Mouse (Mus musculus) lung, postnatal 14 days (tissue): ENCODE results near the gene Rrbp1.

ENCODE experiments used
- DNase-seq: peaks from one replicate; pipeline ENCODE4 v3.0.0; 2021

Rrbp1 gene

GRCm38 (mm10) chr2:144005166-144005955 is 5.7 kb downstream of the Rrbp1 start:
- DNase-seq: peak; percentile 68

DNA sequence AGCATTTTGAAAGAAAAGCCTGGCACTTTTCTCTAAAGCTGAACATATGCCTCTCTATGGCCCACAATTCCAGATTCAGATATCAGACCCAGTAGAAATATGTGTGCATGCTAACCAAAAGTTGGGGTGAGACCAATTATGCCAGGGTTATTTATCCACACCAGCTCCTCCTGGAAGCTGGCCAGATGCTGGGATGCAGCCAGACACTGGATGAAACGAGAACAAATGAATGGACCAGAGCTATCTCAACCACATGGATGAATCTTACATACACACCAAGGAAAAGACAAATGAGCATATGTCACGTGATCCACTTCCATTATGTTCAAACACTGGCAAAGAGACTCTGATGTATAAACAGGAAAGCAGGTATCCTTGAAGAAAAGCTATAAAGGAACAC is 7.5 kb downstream of the Rrbp1 start:
- DNase-seq: peak; percentile 47

GRCm38 (mm10) chr2:144002229-144002984 is 8.7 kb downstream of the Rrbp1 start:
- no peak for DNase-seq

DNA sequence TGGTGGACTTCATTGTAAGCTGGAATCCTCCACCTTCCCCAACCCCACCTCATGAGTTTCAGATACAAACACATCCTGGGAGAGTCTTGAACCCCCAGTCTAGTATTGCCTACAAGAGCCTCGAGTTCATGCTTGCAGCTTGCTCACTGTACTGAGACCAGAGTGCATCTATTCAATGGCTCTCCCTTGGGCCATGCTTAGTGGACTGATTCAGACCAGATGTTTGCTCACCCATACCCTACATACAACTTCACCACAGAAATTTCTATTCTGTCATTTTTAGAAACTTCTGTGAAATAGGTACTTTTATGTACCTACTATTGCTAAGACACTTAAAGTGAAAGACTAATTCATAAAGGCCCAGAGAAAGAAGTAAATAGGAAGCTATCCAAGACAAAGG is 18.1 kb downstream of the Rrbp1 start:
- DNase-seq: no peak

GRCm38 (mm10) chr2:143991964-143992672 is 18.9 kb downstream of the Rrbp1 start:
- no peak for DNase-seq

DNA sequence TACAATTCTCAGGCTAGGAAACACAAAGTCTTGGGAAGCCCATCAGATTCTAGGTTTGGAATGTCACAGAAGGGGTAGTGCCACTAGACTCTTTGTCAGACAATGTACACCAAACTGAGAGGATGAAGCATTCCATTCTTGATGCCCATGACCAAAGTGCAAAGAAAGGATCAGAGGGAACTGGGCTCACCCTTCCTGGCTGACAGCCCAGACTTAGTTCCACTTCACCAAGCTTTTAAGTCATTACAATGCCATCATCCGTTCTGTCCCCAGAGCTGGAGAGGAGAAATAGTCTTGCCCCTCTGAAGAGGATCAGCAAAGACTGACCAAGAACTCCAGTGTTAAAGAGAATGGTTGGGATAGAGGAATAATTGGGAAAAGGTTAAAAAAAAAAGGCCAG is 20.1 kb downstream of the Rrbp1 start:
- DNase-seq: peak; percentile 55

GRCm38 (mm10) chr2:143988016-143988415 is 23.0 kb downstream of the Rrbp1 start:
- DNase-seq: no peak

DNA sequence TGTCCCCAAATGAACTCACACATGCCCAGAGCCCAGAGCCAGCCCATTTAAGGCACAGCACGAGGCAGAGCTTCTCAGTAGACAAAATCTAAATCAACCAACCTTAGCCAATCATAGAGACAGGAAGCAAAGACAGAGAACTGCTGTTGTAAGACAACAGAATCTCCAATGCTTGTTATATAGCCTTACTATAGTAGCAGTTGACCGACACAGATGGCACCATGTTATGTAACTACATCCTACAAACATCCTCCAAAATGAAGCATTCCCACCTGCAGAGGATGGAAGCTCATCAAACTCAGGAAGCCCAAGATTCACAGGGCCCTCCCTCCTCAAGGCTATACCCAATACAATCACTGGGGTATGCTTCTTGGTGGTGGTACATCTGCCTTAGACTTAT is 23.6 kb downstream of the Rrbp1 start:
- DNase-seq: no peak

DNA sequence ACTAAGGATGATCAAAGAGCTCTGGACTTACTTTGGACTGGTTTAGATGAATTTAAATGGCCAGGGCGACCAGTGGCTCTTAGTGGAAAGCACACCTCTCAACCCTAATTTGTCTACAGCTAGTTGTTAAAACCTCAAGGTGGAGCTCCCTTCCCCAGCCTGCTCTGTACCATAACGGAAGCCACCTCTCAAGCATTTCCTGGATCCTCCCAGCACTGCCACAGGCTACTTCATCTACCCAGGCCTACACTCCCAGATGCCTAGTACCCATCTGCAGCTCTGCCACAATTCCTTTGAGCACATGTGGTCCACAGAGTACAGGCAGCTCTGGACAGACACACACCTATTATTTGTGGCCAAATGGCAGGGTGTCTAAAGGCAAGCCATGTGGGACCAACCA is 27.6 kb downstream of the Rrbp1 start:
- no peak for DNase-seq

DNA sequence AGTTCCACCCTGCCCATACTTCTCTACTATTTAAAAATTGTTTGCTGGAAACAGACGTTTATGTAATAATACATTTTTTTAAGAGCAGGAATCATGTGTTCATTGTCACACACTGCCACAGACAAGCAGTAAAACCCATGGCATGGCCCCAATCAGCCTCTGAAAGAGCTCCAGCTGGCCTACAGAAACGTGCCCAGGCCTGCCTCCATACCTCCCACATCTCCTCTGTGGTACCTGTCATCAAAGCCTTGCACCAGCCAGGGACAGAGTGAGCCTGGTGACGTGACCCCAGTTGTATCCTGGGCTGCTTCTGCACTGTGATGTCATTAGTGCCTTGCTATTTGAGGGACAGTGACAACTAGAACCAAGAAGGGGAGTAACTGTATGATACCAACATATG is 28.2 kb downstream of the Rrbp1 start:
- no peak for DNase-seq

GRCm38 (mm10) chr2:143982152-143982551 is 28.9 kb downstream of the Rrbp1 start:
- no peak for DNase-seq

DNA sequence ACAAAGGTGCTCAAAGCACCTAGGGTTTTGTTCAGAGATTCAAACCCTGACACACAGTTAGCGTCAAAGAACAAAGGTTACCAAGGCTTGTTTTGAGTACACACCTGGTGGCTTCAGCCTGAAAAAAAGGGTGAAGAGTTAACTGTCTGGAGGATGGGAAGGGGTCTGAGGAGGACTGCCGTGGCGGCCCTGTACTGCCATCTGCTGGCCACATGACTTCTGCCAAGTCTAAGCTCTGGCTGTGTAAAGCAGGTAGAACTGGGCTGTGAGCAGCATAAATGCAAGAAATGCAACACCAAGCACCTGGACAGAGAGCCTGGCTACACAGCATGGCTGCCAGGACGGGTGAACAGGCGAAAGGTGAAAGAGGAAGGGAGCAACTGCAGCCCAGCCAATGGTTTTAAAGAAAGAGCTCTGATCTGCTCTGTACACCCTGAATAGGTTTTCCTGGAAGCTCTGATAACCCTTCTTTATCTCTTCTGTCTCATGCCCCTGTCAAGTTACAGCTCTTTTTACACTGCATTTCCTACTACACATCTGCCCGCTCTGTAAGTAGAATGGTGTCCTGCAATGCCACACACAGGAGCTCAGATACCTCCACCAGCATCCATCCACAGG is 30.2 kb downstream of the Rrbp1 start:
- peak; percentile 77 for DNase-seq

DNA sequence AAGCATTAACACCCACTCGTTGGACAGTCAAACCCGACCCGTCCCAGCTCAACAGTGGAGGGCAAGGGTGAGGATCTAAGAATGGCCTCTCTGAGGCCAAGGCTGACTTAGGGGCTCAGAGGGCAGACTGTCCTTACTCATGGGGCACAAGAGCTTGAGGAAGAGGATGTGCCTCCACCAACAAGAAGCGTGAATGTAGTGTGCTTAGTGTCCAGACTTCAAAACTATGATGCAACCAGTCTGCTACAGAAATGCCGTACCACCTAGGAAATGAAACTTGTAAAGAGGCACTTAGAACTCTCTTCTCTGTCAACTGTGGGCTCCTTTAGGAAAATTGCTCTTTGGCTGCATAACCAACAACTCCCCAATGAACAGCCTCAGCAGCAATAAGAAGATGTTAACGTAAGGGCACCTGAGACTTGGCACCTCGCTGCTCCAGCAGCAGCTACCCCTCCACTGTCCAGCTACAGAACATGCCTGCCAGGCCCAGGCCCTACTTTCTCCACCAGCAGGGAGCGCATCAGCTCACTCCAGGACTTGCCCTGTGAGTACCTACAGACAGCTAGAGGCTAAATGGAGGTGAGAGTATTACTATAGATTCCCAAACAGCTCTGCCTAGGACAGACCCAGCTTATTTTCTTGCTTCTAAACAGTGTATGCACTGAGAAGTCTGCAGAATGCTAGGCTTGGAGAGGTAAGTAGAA is 32.5 kb downstream of the Rrbp1 start:
- peak; percentile 20 for DNase-seq

DNA sequence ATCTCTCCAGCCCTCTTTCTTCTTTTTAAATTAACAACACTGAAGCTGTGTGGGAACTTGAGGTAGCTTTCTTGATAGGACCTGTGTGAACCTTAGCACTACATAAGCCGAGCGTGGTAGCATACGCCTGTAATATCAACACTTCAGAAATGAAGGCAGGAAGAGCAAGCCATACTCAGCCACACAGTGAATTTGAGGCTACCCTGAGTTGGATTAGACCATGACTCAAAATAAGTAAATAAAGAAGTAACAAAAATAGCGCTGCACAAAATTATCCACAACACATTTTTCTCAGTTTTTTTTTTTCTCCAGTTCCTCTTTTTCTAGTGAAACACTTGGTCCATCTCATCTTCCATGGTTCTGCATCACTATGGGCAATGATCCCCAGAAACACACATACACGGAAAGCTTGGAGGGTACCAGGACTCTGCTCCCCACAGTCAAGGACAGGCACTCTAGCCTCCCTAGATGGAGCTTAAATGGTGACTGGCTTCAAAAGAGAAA is 35.9 kb downstream of the Rrbp1 start:
- no peak for DNase-seq

DNA sequence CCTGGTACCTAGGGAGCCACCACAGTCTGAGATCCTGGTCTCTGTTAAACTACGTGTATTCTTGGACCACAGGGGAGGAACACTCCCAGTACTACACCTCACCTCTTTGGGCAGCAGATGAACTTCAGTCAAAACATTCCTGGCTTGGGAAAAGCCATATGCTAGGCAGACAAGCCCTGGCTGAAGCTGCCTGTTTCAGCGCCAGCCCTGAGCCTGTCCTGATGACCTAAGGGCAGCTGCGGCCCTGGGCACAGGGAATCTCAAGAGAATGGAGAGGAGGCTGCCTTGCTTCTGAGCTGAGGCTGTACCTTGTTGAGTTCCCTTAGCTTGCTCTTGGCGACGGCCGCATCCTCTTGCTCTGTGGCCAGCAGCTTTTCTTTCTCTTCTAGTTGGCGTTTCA is 37.9 kb downstream of the Rrbp1 start:
- no peak for DNase-seq

GRCm38 (mm10) chr2:143971887-143972286 is 39.2 kb downstream of the Rrbp1 start:
- DNase-seq: no peak

DNA sequence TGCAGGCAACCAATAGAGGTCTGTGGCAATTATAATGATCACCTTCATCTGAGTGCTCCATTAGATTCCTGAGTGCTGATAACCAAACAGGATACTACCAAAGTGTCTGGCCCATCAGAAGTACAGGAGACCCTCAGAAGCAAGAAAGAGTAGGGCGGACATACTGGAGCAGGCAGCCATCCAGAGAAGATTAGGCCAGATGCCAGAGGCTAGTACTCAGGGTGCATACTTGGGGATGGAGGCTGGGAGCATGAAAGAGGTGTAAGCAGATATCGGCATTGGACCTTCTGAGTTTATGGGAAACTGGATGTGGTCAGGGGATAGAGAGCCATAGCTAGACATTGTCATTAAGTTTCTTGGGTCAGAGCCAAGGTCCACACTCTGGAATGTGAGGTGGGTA is 40.2 kb downstream of the Rrbp1 start:
- no peak for DNase-seq

GRCm38 (mm10) chr2:143969260-143969659 is 41.8 kb downstream of the Rrbp1 start:
- no peak for DNase-seq

- DNase-seq: no peak
Observed at GRCm38 (mm10) chr2:143963318-143963717, 47.7 kb downstream of the Rrbp1 start.

DNA sequence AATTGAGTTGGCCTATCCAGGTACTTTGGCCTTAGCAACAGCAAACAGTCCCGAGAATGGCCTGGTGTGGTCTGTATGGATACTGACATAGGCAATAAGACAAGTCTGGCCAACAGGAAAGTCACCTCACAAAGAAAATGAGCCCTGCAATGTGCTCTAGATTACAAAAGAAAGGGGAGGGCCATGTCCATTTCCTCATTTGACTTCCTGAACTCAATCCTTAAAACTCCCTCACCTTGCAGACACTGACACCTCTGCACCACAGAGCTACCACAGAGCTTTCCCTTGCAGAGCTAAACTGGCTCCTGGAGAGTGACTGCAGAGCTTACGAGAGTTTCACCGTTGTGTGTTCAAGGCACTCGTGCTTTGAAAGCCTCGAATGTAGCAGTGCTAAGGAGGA is 48.9 kb downstream of the Rrbp1 start:
- DNase-seq: no peak

GRCm38 (mm10) chr2:143955746-143956145 is 55.3 kb downstream of the Rrbp1 start:
- no peak for DNase-seq

GRCm38 (mm10) chr2:143955004-143955403 is 56.1 kb downstream of the Rrbp1 start:
- no peak for DNase-seq
